Mouse (Mus musculus): ENCODE measurements around the gene Rnase10. TPM values are rescaled to one million over a fixed set of nuclear protein-coding genes. Genes with fewer than 3 reads are reported as not detected.
A peak's percentile ranks its signal among the peaks of the same experiment; 100 is the strongest.
"Not testable (repeated sequence)": the region's sequence is repeated elsewhere in the genome, so short reads cannot be mapped to it uniquely, and the experiment has no call there.

Gene Rnase10
- polyA plus RNA-seq, 1 experiment from 2014 or later: 0.11 TPM

- no peak overlapping the region for H3K4me3 ChIP-seq
- peaks cover 4% of the 10 kb centered on the region; the same call in 1 of the 2 replicates for H3K4me1 ChIP-seq
- H3K27ac ChIP-seq: no peak overlapping the region
- no peaks in the 10 kb centered on the region for H3K27me3 ChIP-seq (ENCODE audit: insufficient read depth, poor library complexity, severe bottlenecking)
- DNase-seq (ENCODE audit: low spot score): no peak
- 45% methylated on average over 2 of the region's 2 CpGs for WGBS
- no peaks in the 10 kb centered on the region for H3K36me3 ChIP-seq
- H3K9me3 ChIP-seq: no peaks in the 10 kb centered on the region
These were observed 26.3 kb upstream of the Rnase10 start for GRCm38 (mm10) chr14:50981207-50981606.

DNA sequence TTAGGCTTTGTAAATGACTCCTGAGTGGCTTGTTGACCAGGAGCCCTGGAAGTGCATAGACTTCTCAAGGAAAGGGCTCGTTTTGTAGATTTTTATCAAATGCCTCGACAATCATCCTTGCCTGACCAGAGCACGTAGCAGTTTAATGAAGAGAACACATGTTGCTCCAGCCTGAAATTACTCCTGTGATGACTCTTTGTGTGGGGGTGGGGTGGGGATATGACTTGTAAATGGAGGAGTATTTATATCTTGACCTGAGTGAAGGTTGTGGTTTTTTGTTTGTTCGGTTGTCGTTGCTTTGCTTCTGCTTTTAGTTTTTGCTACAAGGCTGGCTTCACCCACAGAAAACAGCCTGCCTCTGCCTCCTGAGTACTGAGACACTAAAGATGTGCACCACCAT, 25.7 kb upstream of the Rnase10 start:
- DNase-seq (ENCODE audit: low spot score): no peak
- Histone ChIP-seq H3K4me3 (no peak overlapping the region), H3K27me3 (ENCODE audit: insufficient read depth, poor library complexity, severe bottlenecking) (no peaks in the 10 kb centered on the region), H3K27ac (no peak overlapping the region), H3K9me3 (no peaks in the 10 kb centered on the region), H3K36me3 (no peaks in the 10 kb centered on the region), H3K4me1 (peaks cover 3% of the 10 kb centered on the region; the same call in 1 of the 2 replicates)
- WGBS: 63% methylated on average over 5 of the region's 5 CpGs

- 79% methylated on average over 2 of the region's 2 CpGs for whole genome bisulfite sequencing
- no peaks in the 10 kb centered on the region for H3K9me3 ChIP-seq
- no peaks in the 10 kb centered on the region for H3K36me3 ChIP-seq
- no peak for DNase-seq (ENCODE audit: low spot score)
- H3K27me3 ChIP-seq (ENCODE audit: insufficient read depth, poor library complexity, severe bottlenecking): no peaks in the 10 kb centered on the region
- H3K4me3 ChIP-seq: no peak overlapping the region
- no peaks in the 10 kb centered on the region for H3K4me1 ChIP-seq
- no peak overlapping the region for H3K27ac ChIP-seq
These were observed 19.9 kb upstream of the Rnase10 start for GRCm38 (mm10) chr14:50987668-50988067.

DNA sequence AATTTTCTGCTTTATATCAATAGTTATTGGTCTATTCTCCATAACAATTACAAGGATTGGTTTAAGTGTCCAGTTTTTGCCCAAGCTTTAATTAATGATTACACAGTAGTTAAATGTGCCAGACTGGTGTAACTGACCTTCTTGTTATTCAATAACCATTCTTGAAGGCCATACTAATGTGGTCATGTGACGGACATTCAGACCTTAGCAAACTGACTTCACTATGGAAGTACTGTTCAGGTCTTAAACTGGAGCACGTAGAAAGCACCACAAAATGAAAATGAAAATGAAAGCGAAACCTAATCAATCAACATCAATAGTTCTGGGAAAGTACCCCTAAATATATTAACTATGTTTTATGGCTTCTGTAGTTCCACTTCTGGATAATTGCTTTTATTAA, 16.5 kb upstream of the Rnase10 start:
- no peaks in the 10 kb centered on the region for H3K36me3 ChIP-seq
- H3K9me3 ChIP-seq: no peaks in the 10 kb centered on the region
- DNase-seq (ENCODE audit: low spot score): no peak

DNA sequence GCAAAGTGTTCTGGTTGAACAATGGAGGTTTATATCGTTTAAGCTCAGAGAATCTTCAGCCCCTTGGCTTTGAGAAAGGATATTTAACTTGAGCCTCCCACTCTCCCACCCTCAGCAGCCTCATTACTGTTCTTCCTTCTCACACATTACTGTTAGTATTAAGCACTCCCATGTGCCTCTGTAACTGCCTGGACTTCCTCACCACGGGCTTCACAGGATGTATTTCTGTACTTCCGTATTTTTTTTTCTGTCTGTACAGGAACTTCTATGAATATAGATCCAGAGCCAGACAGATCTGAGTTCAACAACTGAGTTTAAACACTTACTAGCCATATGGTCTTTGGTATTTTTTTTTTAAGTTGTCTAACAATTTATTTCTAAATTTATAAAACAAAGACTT, 10.5 kb upstream of the Rnase10 start:
- no peaks in the 10 kb centered on the region for H3K9me3 ChIP-seq
- H3K4me3 ChIP-seq: no peak overlapping the region
- no peak for DNase-seq (ENCODE audit: low spot score)
- H3K27me3 ChIP-seq (ENCODE audit: insufficient read depth, poor library complexity, severe bottlenecking): no peaks in the 10 kb centered on the region
- no peaks in the 10 kb centered on the region for H3K36me3 ChIP-seq
- WGBS: 67% methylated on average over 3 of the region's 3 CpGs
- no peak overlapping the region for H3K27ac ChIP-seq
- H3K4me1 ChIP-seq: no peaks in the 10 kb centered on the region

More for the DNA sequence above, 16.5 kb upstream of the Rnase10 start:
- Histone ChIP-seq H3K4me1 (no peaks in the 10 kb centered on the region), H3K4me3 (no peak overlapping the region), H3K27me3 (ENCODE audit: insufficient read depth, poor library complexity, severe bottlenecking) (no peaks in the 10 kb centered on the region), H3K27ac (no peak overlapping the region)
- WGBS: 84% methylated on average over 3 of the region's 3 CpGs

- Histone ChIP-seq H3K36me3 (no peaks in the 10 kb centered on the region), H3K4me3 (no peak overlapping the region), H3K27ac (no peak overlapping the region), H3K4me1 (no peaks in the 10 kb centered on the region), H3K9me3 (no peaks in the 10 kb centered on the region), H3K27me3 (ENCODE audit: insufficient read depth, poor library complexity, severe bottlenecking) (no peaks in the 10 kb centered on the region)
- 66% methylated on average over 2 of the region's 2 CpGs for WGBS
- no peak for DNase-seq (ENCODE audit: low spot score)
These were observed 9.4 kb upstream of the Rnase10 start for GRCm38 (mm10) chr14:50997999-50998666.

DNA sequence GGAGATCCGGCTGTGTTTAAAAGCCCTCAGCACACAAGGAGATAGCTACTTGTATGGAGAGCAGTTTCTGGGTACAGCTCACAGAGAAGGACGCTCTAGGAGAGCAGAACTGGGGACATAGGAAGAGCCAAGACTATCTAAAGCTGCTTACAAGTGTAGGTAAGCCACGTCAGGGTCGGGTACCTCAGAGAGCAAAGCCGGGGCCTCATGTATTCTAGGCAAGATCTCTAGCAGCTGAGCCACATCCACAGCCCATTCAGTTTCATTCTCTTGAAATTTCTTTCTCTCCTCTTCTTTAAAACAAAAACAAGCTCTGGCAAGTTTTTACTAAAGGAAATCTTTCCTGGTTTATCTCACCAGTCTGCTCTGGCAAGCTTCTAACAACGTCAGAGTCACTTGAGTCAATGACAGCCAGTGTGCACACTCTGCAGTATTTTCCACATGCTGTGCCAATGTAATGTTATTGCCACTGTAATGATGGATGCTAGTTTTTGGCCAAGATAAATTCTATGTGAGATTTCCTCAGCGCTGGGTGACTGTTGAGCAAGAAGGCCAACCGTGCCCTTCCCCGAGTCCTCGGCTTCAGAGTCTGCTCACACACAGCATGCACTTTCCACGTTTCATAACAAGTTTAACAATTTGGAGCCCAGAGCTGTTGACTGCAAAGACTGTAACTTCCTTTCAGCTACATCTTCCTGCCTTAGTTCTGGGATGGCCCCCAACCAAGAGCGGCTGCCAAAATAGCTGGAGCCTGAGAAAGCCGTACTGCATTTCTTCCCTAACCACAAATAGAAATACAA, 563 bp downstream of the Rnase10 start:
- Histone ChIP-seq H3K9me3 (no peaks in the 10 kb centered on the region), H3K27ac (peak overlapping the region; percentile 53; the same call in 1 of the 2 replicates), H3K4me1 (peaks cover 12% of the 10 kb centered on the region), H3K27me3 (ENCODE audit: insufficient read depth, poor library complexity, severe bottlenecking) (no peaks in the 10 kb centered on the region), H3K36me3 (no peaks in the 10 kb centered on the region), H3K4me3 (no peak overlapping the region)
- WGBS: 57% methylated on average over 13 of the region's 13 CpGs
- DNase-seq (ENCODE audit: low spot score): no peak

GRCm38 (mm10) chr14:51008781-51009180, 1.2 kb downstream of the Rnase10 start:
- H3K27ac ChIP-seq: peak overlapping the region; percentile 42; the same call in 1 of the 2 replicates

GRCm38 (mm10) chr14:51009572-51009971, 2.0 kb downstream of the Rnase10 start:
- Histone ChIP-seq H3K9me3 (no peaks in the 10 kb centered on the region), H3K27ac (no peak overlapping the region)
- 79% methylated on average over 6 of the region's 6 CpGs for WGBS

More at GRCm38 (mm10) chr14:51008781-51009180, 1.2 kb downstream of the Rnase10 start:
- Histone ChIP-seq H3K27me3 (ENCODE audit: insufficient read depth, poor library complexity, severe bottlenecking) (no peaks in the 10 kb centered on the region), H3K9me3 (no peaks in the 10 kb centered on the region), H3K4me1 (peaks cover 12% of the 10 kb centered on the region), H3K36me3 (no peaks in the 10 kb centered on the region), H3K4me3 (no peak overlapping the region)
- DNase-seq (ENCODE audit: low spot score): no peak
- 78% methylated on average over 4 of the region's 4 CpGs for WGBS

DNA sequence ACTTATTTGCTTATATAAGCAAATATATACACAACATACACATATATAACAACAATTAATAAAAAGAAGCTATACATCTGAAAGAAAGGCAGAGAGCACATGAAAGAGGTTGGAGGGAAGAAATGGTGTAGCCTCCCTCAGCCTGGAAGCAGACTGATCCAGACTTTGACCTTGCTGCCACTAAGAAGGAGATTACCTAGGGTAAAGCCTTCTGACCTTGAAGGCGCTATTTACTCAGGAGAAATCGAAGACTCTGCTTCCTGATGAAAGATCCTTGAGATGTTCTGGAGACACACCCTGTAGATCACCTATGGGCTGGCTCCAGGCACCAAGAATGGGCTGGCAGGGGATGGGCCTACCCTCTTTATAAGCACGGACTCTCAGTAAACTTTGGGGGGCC, 7.2 kb downstream of the Rnase10 start:
- DNase-seq (ENCODE audit: low spot score); H3K4me1 ChIP-seq; H3K27me3 ChIP-seq (ENCODE audit: insufficient read depth, poor library complexity, severe bottlenecking); H3K27ac ChIP-seq; H3K36me3 ChIP-seq; H3K9me3 ChIP-seq; H3K4me3 ChIP-seq: not testable (repeated sequence)
- WGBS: 80% methylated on average over 3 of the region's 3 CpGs

More at GRCm38 (mm10) chr14:51009572-51009971, 2.0 kb downstream of the Rnase10 start:
- no peak for DNase-seq (ENCODE audit: low spot score)
- no peak overlapping the region for H3K4me3 ChIP-seq
- peaks cover 12% of the 10 kb centered on the region for H3K4me1 ChIP-seq
- H3K27me3 ChIP-seq (ENCODE audit: insufficient read depth, poor library complexity, severe bottlenecking): no peaks in the 10 kb centered on the region
- no peaks in the 10 kb centered on the region for H3K36me3 ChIP-seq

DNA sequence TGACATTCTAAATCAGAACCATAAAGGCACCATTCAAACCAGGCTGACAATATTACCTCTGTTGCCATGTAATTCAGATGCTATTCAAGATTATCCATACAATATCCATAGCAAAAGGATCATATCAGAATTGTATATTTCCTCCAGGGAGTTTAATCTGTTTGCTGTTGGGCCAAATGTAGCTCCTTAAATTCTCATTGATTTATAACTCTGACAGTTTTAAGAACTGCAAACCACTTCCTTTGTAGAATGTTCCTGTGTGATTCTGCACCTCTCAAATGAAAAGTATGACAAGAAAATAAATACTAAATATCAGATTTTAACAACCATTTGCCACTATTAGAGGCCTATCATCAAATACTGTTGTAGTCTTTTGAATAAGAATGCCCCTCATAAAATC, 8.2 kb downstream of the Rnase10 start:
- H3K27me3 ChIP-seq (ENCODE audit: insufficient read depth, poor library complexity, severe bottlenecking): no peaks in the 10 kb centered on the region
- H3K36me3 ChIP-seq: no peaks in the 10 kb centered on the region
- H3K9me3 ChIP-seq: no peaks in the 10 kb centered on the region
- no peak for DNase-seq (ENCODE audit: low spot score)
- no peaks in the 10 kb centered on the region for H3K4me1 ChIP-seq
- H3K4me3 ChIP-seq: no peak overlapping the region
- no peak overlapping the region for H3K27ac ChIP-seq

GRCm38 (mm10) chr14:51017256-51017655, 9.7 kb downstream of the Rnase10 start:
- H3K27ac ChIP-seq: no peak overlapping the region
- 63% methylated on average over 3 of the region's 3 CpGs for WGBS
- no peak for DNase-seq (ENCODE audit: low spot score)
- H3K9me3 ChIP-seq: no peaks in the 10 kb centered on the region
- H3K4me3 ChIP-seq: no peak overlapping the region
- no peaks in the 10 kb centered on the region for H3K4me1 ChIP-seq
- H3K27me3 ChIP-seq (ENCODE audit: insufficient read depth, poor library complexity, severe bottlenecking): no peaks in the 10 kb centered on the region
- H3K36me3 ChIP-seq: no peaks in the 10 kb centered on the region

- Histone ChIP-seq H3K9me3 (no peaks in the 10 kb centered on the region), H3K27me3 (ENCODE audit: insufficient read depth, poor library complexity, severe bottlenecking) (no peaks in the 10 kb centered on the region), H3K4me1 (no peaks in the 10 kb centered on the region), H3K36me3 (no peaks in the 10 kb centered on the region), H3K27ac (no peak overlapping the region), H3K4me3 (no peak overlapping the region)
- no peak for DNase-seq (ENCODE audit: low spot score)
- whole genome bisulfite sequencing: 84% methylated on average over 4 of the region's 4 CpGs
These were observed 15.9 kb downstream of the Rnase10 start for GRCm38 (mm10) chr14:51023457-51023856.

All from heart, embryonic 10.5 days (tissue).